Mouse (Mus musculus): ENCODE measurements around the gene Lhx5. TPM values are rescaled to one million over a fixed set of nuclear protein-coding genes. Genes with fewer than 3 reads are reported as not detected.

The Lhx5 gene
- total RNA-seq (2021) (not detected), polyA plus RNA-seq (2012; rRNA removed) (not detected in 2 replicates)
- long read RNA-seq, result 0 reads

GRCm38 (mm10) chr5:120431649-120432485, at the start of gene Lhx5:
Gene Lhx5 (plus strand): TSS chr5:120431699.
- no peak within 1 kb of the TSS for H3K27ac ChIP-seq
- H3K79me2 ChIP-seq (replicated peaks; ENCODE audit: control insufficient read depth, insufficient read depth, low read length), result no peaks in the 10 kb centered on the region
- DNase-seq, result no peak
- H3K4me1 ChIP-seq (ENCODE audit: control insufficient read depth, insufficient read depth, low read length), result no peaks in the 10 kb centered on the region
- WGBS, result 2% methylated on average over 69 of the region's 69 CpGs
- no peak for TF ChIP-seq POLR2A (IDR thresholded peaks at IDR 0.05; ENCODE audit: insufficient read depth, low read depth, low read length)
- no peak for TF ChIP-seq EP300 (IDR thresholded peaks at IDR 0.05; ENCODE audit: insufficient read depth, low read depth, low read length)
- H3K9ac ChIP-seq (ENCODE audit: low read depth, low read length), result no peak within 1 kb of the TSS
- no peaks in the 10 kb centered on the region for H3K36me3 ChIP-seq (ENCODE audit: control insufficient read depth, insufficient read depth, low read length)
- peaks cover 31% of the 10 kb centered on the region for H3K27me3 ChIP-seq (ENCODE audit: control insufficient read depth, insufficient read depth, low read length)
- intact Hi-C loops (cut with DNase I), result no loop called here
- H3K4me3 ChIP-seq, result no peak within 1 kb of the TSS

- H3K36me3 ChIP-seq (ENCODE audit: control insufficient read depth, insufficient read depth, low read length), result no peaks in the 10 kb centered on the region
- peaks cover 2% of the 10 kb centered on the region; the same call in 1 of the 2 replicates for H3K27me3 ChIP-seq (ENCODE audit: control insufficient read depth, insufficient read depth, low read length)
- TF ChIP-seq CTCF (IDR thresholded peaks at IDR 0.05) (no peak), POLR2A (IDR thresholded peaks at IDR 0.05; ENCODE audit: insufficient read depth, low read depth, low read length) (no peak), EP300 (IDR thresholded peaks at IDR 0.05; ENCODE audit: insufficient read depth, low read depth, low read length) (no peak)
- H3K9ac ChIP-seq (ENCODE audit: low read depth, low read length), result no peak overlapping the region
- no peaks in the 10 kb centered on the region for H3K4me1 ChIP-seq (ENCODE audit: control insufficient read depth, insufficient read depth, low read length)
- H3K79me2 ChIP-seq (replicated peaks; ENCODE audit: control insufficient read depth, insufficient read depth, low read length), result no peaks in the 10 kb centered on the region; the same call in 1 of the 2 replicates
- 48% methylated on average over 4 of the region's 4 CpGs for WGBS
- DNase-seq, result no peak
- intact Hi-C loops (cut with DNase I), result no loop called here
- H3K4me3 ChIP-seq, result no peak overlapping the region
- no peak overlapping the region for H3K27ac ChIP-seq
Measured at GRCm38 (mm10) chr5:120386361-120386760, 45.1 kb upstream of the Lhx5 start.

GRCm38 (mm10) chr5:120388765-120389164, 42.7 kb upstream of the Lhx5 start:
- no peaks in the 10 kb centered on the region for H3K4me1 ChIP-seq (ENCODE audit: control insufficient read depth, insufficient read depth, low read length)
- 49% methylated on average over 9 of the region's 9 CpGs for WGBS
- intact Hi-C loops (cut with DNase I), result no loop called here

DNA sequence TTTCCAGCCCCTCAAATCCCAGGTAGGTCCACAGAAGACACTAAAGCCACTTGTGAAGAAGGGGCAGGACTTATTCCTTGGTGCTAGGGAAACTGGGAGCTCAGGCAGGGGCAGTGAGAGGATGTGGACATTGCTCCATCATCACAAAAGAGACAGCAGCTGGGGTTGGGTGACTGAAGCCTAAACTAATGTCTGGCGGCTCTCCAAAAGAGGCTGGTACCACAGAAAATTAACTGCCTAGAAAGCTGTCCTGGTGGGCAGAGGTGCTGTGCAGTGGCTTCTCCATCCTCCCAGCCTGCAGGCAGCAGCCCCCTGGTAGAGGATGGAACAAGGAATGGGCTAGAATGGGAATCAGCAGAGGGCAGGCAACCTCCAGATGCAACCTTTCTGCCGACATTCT, 41.5 kb upstream of the Lhx5 start:
- no peak for DNase-seq
- H3K79me2 ChIP-seq (replicated peaks; ENCODE audit: control insufficient read depth, insufficient read depth, low read length), result no peaks in the 10 kb centered on the region; the same call in 1 of the 2 replicates
- no peak overlapping the region for H3K4me3 ChIP-seq
- WGBS, result 85% methylated on average over 2 of the region's 2 CpGs
- no peaks in the 10 kb centered on the region for H3K36me3 ChIP-seq (ENCODE audit: control insufficient read depth, insufficient read depth, low read length)
- no peak overlapping the region for H3K27ac ChIP-seq
- no peak overlapping the region for H3K9ac ChIP-seq (ENCODE audit: low read depth, low read length)
- intact Hi-C loops (cut with DNase I), result no loop called here
- no peaks in the 10 kb centered on the region for H3K4me1 ChIP-seq (ENCODE audit: control insufficient read depth, insufficient read depth, low read length)
- no peak for TF ChIP-seq POLR2A (IDR thresholded peaks at IDR 0.05; ENCODE audit: insufficient read depth, low read depth, low read length)
- TF ChIP-seq CTCF (IDR thresholded peaks at IDR 0.05), result no peak
- no peak for TF ChIP-seq EP300 (IDR thresholded peaks at IDR 0.05; ENCODE audit: insufficient read depth, low read depth, low read length)
- H3K27me3 ChIP-seq (ENCODE audit: control insufficient read depth, insufficient read depth, low read length), result peaks cover 2% of the 10 kb centered on the region; the same call in 1 of the 2 replicates

More at GRCm38 (mm10) chr5:120388765-120389164, 42.7 kb upstream of the Lhx5 start:
- DNase-seq, result no peak
- no peaks in the 10 kb centered on the region; the same call in 1 of the 2 replicates for H3K79me2 ChIP-seq (replicated peaks; ENCODE audit: control insufficient read depth, insufficient read depth, low read length)
- no peaks in the 10 kb centered on the region for H3K36me3 ChIP-seq (ENCODE audit: control insufficient read depth, insufficient read depth, low read length)
- peaks cover 2% of the 10 kb centered on the region; the same call in 1 of the 2 replicates for H3K27me3 ChIP-seq (ENCODE audit: control insufficient read depth, insufficient read depth, low read length)
- no peak overlapping the region for H3K9ac ChIP-seq (ENCODE audit: low read depth, low read length)
- no peak overlapping the region for H3K27ac ChIP-seq
- no peak overlapping the region for H3K4me3 ChIP-seq
- no peak for TF ChIP-seq CTCF (IDR thresholded peaks at IDR 0.05)
- no peak for TF ChIP-seq POLR2A (IDR thresholded peaks at IDR 0.05; ENCODE audit: insufficient read depth, low read depth, low read length)
- no peak for TF ChIP-seq EP300 (IDR thresholded peaks at IDR 0.05; ENCODE audit: insufficient read depth, low read depth, low read length)

DNA sequence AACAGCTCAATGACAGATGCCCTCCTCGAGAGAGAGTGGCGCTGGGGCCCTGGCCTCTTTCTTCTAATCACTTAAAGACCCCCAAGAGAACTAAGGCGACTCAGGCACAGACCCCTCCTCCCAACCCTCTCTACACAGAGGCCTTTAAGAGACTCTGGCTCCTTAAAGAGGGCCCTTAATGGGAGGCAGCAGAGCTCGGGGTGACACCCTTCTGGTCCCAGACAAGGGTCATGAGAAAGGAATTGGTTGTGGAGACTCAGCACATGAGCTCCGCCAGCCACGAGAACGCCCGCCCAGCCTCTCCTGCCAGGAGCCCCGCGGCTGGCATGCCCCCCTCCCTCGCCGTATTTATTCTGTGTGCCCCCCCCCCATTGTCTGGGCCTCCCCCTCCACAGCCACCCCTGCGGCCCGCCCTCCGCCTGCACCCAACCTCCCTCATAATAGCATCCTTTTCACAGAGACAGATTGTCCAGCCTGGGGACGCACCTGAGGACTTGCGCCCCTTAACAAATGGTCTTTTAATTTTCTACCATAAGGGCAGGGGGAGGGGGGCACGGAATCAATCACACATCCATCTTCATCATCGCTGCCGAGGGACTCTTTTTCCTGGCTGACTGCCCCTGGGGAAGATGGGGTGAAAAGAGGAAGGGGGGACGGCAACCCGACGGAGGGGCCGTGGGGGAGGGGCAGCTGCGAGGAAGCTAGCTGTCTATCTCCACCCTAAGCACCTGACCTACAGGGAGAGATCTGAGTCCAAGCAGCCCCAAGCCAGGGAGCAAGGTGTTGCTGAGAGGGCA, 37.4 kb upstream of the Lhx5 start:
- Histone ChIP-seq H3K4me3 (no peak overlapping the region), H3K27ac (no peak overlapping the region), H3K36me3 (ENCODE audit: control insufficient read depth, insufficient read depth, low read length) (no peaks in the 10 kb centered on the region), H3K79me2 (replicated peaks; ENCODE audit: control insufficient read depth, insufficient read depth, low read length) (no peaks in the 10 kb centered on the region), H3K27me3 (ENCODE audit: control insufficient read depth, insufficient read depth, low read length) (peaks cover 2% of the 10 kb centered on the region; the same call in 1 of the 2 replicates), H3K9ac (ENCODE audit: low read depth, low read length) (no peak overlapping the region), H3K4me1 (ENCODE audit: control insufficient read depth, insufficient read depth, low read length) (no peaks in the 10 kb centered on the region)
- WGBS, result 32% methylated on average over 25 of the region's 25 CpGs
- TF ChIP-seq POLR2A (IDR thresholded peaks at IDR 0.05; ENCODE audit: insufficient read depth, low read depth, low read length), result no peak
- intact Hi-C loops (cut with DNase I), result no loop called here
- no peak for DNase-seq

Measured in heart, adult 2 months (tissue).